Mouse (Mus musculus): ENCODE results near the gene Pdzd3.
A peak's percentile ranks its signal among the peaks of the same experiment; 100 is the strongest.

Gene Pdzd3

DNA sequence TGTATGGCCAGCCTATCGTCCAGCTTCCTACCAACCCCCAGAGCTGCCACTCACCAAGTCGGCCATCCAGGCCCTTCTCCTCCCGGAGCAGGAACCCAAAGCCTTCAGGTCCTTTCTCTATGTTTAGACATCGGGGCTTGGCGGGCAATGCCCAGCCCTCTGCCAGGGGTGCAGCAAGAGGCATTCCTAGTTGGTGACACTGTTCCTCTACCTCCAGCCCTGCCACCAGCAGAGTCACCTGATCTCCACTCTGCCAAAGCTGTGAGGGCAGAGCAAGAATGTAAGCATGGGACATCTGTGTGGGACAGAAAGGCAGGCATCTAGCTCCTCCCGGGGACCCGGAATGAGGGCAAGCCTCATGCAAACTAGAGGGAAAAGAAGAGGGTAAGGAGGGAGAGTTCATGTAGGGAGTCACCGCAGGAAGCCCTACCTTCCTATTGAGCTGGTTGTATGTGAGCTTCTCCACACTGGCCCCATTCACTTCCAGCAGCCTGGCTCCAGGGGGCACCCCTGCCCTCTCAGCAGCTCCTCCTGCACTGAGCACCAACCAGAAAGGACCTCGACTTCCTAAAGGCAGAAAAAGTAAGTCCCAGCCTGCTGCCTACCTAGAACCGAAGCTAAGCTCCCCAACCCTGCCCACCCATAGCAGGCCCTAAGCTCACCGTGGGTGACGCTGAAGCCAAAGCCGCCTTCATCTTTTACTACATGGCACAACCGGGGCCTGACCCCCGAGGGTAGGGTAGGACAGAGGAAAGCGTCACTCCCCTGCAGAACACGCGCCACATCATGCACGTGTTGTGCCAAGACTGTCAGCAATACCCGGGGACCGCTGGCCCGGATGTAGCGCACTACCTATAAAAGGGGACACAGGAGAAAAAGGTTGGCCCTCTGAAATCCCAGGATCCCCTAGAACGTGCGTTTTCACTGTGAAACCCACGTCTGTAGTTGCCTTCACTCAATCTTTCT, 1.8 kb downstream of the Pdzd3 start:
- peak; percentile 52 for DNase-seq (ENCODE audit: low spot score)

DNA sequence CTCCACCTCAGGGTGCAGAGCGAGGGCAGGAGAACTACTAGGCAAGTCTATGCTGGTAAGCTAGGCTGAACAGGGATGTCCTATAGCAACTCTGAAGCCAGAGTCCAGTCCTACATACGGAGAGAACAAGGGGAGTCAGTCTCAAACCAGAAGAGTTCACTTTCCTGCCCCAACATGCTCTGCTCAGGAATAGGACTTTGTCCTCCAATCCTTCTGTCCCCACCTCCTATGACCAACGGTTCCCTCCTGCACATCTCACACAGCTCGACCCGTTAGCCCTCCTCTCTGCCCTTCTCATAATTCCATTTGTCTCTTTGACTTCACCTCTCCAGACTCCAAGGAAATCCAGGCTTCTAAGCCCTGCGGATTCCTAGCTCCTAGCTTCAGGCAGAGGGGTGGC, 3.4 kb downstream of the Pdzd3 start:
- no peak for DNase-seq (ENCODE audit: low spot score)

GRCm38 (mm10) chr9:44243621-44244020, 7.7 kb downstream of the Pdzd3 start:
- DNase-seq (ENCODE audit: low spot score), result no peak

GRCm38 (mm10) chr9:44241418-44241817, 9.9 kb downstream of the Pdzd3 start:
- DNase-seq (ENCODE audit: low spot score), result no peak

- no peak for DNase-seq (ENCODE audit: low spot score)
These were observed 10.4 kb downstream of the Pdzd3 start for GRCm38 (mm10) chr9:44240911-44241310.

- no peak for DNase-seq (ENCODE audit: low spot score)
These were observed 10.9 kb downstream of the Pdzd3 start, which contains the start of gene Ccdc153 for GRCm38 (mm10) chr9:44240399-44240798. Ccdc153 (plus strand) TSS chr9:44240676.

GRCm38 (mm10) chr9:44239447-44239846, 11.8 kb downstream of the Pdzd3 start:
- DNase-seq (ENCODE audit: low spot score), result peak; percentile 54

DNA sequence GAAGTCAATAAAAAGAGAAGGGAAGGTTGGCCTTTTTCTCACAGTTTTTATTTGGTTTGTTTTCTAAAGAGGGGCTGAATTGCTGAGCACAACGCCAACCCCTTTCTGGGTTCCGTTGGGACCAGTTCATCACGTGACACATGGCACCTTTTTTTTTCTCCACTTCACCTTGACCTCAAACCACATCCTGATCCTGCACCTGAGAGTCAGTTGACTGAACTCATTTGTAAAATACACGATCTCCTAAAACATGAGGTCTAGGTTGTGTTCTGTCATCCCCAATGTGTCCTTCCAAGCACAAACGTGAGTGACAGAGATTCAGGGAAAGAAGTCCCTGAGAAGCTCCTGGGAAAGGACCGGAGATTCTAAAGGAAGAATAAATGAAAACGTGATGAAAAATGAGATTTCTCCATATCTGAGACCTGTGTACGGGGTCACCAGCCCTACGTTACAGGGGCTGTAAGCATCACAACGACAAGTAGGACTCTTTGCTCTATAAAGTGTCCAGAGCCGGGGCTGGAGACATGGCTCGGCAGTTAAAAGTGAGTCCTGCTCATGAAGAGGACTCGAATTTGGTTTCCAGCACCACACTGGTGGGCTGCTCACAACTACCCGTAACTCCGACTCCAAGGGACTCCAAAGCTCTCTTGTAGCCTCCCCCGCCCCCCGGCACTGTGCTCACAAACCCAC, 12.6 kb downstream of the Pdzd3 start:
- DNase-seq (ENCODE audit: low spot score), result no peak

- DNase-seq (ENCODE audit: low spot score), result no peak
These were observed 14.1 kb downstream of the Pdzd3 start for GRCm38 (mm10) chr9:44237128-44237527.

DNA sequence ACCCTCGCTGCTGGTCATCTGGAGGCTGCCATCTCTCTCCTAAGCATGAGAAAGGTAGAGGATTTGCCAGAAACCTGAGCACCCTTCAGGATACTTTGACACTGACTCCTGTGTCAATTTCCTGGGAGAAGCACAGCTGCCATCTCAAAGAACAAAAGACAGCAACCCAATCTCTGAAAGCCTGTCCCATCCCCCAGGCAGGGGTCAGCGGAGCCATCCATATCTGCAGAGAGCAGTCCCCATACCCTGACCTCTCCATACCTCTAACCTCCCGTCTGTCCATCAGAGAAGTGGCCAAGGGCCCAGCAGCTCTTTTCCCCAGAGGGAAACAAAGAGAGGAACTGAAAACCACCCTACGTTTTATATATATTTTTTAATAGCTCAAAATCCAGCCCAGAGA, 14.7 kb downstream of the Pdzd3 start:
- no peak for DNase-seq (ENCODE audit: low spot score)

DNA sequence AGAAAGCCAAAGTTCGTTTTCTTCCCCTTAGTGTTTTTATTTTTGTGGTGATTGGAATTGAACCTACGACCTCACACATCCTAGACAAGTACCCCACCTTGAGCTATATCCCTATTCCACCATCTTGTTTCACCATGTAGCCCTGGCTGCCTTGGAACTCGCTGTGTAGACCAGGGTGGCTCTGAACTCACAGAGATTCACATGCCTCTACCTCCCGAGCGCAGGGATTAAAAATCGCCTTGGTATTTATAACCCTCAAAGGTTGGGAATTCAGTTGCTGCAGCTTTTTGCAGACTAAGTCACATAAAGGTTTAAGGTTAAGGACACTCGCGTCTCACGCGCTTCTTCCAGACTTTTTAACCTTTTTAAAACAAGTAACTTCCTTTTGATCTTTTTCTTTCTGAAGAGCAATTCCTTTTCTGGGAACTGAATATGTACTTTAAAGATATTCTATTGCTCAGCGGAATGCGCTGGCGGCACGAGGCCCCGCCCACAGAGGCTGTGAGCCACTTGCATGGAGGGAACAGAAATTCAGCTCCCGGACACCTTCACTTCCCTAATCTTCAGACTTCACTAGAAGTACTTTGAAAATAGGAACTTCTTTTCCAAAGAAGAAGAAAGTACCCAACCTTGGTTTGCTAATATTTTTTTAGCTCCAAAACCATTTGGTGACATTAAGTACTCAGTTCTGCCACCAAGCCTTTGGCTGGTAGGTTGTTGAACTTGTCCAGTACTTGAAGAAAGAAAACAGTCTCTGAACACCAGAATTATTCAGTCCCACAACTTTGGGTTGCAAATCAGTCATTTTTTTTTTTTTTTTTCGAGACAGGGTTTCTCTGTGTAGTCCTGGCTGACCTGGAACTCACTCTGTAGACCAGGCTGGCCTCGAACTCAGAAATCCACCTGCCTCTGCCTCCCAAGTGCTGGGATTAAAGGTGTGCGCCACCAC, 16.5 kb downstream of the Pdzd3 start:
- no peak for DNase-seq (ENCODE audit: low spot score)

DNA sequence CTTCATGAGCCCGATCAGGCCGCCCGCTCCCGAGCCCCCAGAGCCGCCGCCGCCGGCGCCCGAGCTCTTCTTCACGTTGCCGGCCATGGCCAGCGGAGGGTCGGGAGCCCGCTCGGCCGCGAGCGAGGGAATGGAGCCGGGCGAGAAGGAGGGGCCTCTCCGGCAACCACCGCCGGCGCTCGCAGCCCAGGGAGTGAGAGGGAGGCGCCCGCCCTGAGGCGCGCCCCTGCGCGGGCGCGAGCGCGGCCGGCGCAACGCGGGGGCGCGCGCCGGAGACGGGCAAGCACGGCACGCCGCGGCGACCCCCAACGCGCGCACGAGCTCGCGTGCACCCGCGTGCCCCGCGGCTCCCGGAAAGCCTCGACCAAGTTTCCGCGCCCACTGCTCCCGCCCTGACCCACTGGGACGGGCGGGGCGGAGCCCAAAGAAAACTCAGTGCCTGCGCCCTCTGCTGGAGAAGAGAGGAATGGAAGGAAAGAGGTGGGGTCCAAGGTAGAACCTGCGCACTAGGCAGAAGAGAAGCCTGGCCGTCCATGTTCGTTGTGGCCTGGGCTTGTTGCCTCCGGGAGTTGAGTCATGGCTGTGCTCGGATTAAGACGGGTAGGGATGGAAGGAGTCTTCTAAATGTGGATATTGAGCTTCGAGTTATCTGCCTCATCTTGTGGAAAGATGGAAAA, 17.3 kb downstream of the Pdzd3 start, which contains the start of gene Cbl:
Cbl (minus strand) TSS at position 248 of the 677 bp plus-strand sequence.
- peak; percentile 100 for DNase-seq (ENCODE audit: low spot score)

- DNase-seq (ENCODE audit: low spot score), result no peak
These were observed 18.1 kb downstream of the Pdzd3 start for GRCm38 (mm10) chr9:44233021-44233801.

DNA sequence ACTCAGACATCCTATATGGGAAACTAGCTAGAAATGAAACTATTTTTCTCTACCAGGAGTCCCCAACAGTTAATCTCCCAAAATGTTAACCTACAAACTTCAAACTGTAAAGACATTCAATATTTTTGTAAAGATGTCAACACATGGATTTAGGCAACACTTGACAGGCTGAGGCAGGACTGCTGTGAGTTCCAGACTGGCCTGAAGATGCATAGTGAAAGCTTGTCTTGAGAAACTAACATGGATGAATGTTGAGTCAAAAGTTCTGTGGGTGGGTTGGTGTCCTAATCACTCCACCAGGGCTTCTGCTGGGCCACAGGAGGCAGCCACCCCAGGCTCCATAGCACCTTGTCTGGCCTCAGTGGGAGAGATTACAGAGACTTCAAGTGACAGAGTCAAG, 19.7 kb downstream of the Pdzd3 start:
- DNase-seq (ENCODE audit: low spot score), result no peak

DNA sequence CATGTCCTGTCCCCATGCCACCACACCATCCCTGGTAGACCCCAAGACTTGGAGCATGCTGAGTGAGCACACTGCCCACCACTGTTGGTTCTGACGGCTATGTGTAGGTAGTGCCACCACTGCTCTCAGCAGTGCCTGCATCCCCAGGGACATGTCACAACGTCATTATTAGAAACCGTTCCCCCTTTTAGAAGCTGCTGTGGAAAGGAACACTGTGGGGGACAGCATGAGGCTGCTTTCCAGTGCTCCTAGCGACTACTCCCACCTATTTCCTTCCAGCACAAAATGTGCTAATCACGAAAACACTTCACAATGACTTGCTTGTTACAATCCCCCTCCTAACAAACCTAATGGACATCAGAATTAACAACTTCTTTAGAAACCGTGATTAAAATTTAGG, 25.3 kb downstream of the Pdzd3 start:
- DNase-seq (ENCODE audit: low spot score), result no peak

DNA sequence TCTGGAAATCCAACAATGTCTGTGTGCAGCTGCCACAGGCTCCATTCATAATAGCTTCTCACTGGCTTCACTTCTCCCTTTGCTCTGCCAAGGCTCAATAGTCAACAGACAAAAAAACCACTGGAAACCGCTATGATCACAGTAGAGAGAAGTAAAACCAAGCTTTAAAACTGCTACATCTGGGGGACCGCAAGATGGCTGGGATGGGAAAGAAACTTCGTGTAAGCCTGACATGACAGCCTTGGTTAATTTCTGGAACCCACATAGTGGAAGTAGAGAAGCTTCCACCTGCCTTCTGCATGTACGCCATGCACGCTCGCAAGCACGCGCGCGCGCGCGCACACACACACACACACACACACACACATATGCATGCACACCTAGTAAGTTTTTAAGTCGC, 37.7 kb downstream of the Pdzd3 start:
- no peak for DNase-seq (ENCODE audit: low spot score)

- no peak for DNase-seq (ENCODE audit: low spot score)
These were observed 38.9 kb downstream of the Pdzd3 start for GRCm38 (mm10) chr9:44212406-44212805.

- DNase-seq (ENCODE audit: low spot score), result no peak
These were observed 41.9 kb downstream of the Pdzd3 start for GRCm38 (mm10) chr9:44209416-44209815.

GRCm38 (mm10) chr9:44207840-44208239, 43.4 kb downstream of the Pdzd3 start:
- no peak for DNase-seq (ENCODE audit: low spot score)

DNA sequence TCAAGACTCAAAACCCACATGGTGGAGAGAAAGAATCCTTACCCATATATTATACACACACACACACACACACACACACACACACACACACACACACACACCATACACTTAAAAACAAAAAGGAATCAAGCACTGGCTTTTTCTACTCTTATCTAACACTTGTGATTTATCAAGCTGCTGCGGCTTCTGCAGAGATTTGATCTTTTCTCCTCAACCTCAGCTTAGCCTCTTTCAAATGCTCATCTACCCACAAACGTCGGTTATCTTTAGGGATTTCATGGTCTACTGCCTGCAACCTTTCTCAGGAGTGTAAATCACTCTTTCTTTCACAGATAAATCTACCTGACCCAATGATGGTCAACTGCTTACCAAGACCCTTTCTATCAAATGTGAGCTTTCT, 50.8 kb downstream of the Pdzd3 start:
- no peak for DNase-seq (ENCODE audit: low spot score)

DNA sequence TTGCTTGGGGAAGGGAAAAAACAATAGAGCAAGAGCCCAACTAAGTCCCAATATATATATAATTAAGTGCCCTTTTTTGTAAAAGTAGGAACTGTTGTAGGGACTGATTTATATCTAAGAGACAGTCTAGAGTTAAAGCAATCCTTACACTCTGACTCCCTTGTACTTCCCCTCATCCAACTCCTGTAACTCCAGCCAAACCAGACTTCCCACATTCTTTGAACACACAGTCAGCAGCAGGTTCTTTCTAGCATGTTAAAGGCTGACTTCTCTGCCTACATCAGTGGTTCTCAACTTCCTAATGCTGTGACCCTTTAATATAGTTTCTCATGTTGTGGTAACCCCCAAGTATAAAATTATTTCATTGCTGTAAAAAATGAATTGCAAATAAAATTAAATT, 51.7 kb downstream of the Pdzd3 start:
- no peak for DNase-seq (ENCODE audit: low spot score)

Measured in ovary, postnatal 14 days (tissue).